Mouse (Mus musculus) embryonic facial prominence, embryonic 11.5 days (tissue): ENCODE data around the gene Antxr2. TPM values are rescaled to one million over a fixed set of nuclear protein-coding genes. Genes with fewer than 3 reads are reported as not detected.
A peak's percentile ranks its signal among the peaks of the same experiment; 100 is the strongest.

ENCODE experiments used
- ATAC-seq: fragments of 200-750 bp; cut with Nextera tagmentation; replicated peaks from 2 replicates; pipeline ENCODE4 v1.8.0; 2017; ENCODE audit warnings: low read depth; ENCODE audit not compliant: insufficient number of reproducible peaks, low FRiP score, low TSS enrichment
- DNase-seq: peaks from one replicate; pipeline ENCODE4 v3.0.0-alpha.2; 2015; ENCODE audit warnings: low spot score
- H3K27ac ChIP-seq: fragments of 300-500 bp; sonication (generic); replicated peaks from 2 replicates; pipeline ENCODE4 v1.5.1; 2014; ENCODE audit warnings: mild to moderate bottlenecking, low read depth, low read length, control low read depth
- H3K27me3 ChIP-seq: fragments of 300-500 bp; sonication (generic); 2 replicates; pipeline ENCODE4 v1.6.1; 2014; ENCODE audit warnings: mild to moderate bottlenecking, low read length, moderate library complexity, mixed read lengths; ENCODE audit not compliant: control insufficient read depth, insufficient read depth
- H3K36me3 ChIP-seq: fragments of 300-500 bp; sonication (generic); replicated peaks from 2 replicates; pipeline ENCODE4 v1.6.1; 2014; ENCODE audit warnings: low read depth, mild to moderate bottlenecking, low read length, moderate library complexity, mixed read lengths; ENCODE audit not compliant: control insufficient read depth, insufficient read depth
- H3K4me1 ChIP-seq: fragments of 300-500 bp; sonication (generic); 2 replicates; pipeline ENCODE4 v1.6.1; 2014; ENCODE audit warnings: low read length, mixed read lengths; ENCODE audit not compliant: control insufficient read depth, insufficient read depth
- H3K4me2 ChIP-seq: fragments of 300-500 bp; sonication (generic); 2 replicates; pipeline ENCODE4 v1.6.1; 2014; ENCODE audit warnings: low read depth, mild to moderate bottlenecking, control low read depth, low read length, moderate library complexity
- H3K4me3 ChIP-seq: fragments of 300-500 bp; sonication (generic); 2 replicates; pipeline ENCODE4 v1.5.1; 2014; ENCODE audit warnings: low read depth, low read length, control low read depth
- H3K9ac ChIP-seq: fragments of 300-500 bp; sonication (generic); replicated peaks from 2 replicates; pipeline ENCODE4 v1.6.1; 2014; ENCODE audit warnings: mild to moderate bottlenecking, control low read depth, low read length
- H3K9me3 ChIP-seq: fragments of 300-500 bp; sonication (generic); replicated peaks from 2 replicates; pipeline ENCODE4 v1.6.1; 2016; ENCODE audit warnings: mild to moderate bottlenecking, low read length, inconsistent platforms, mixed read lengths; ENCODE audit not compliant: control insufficient read depth
- WGBS: fragments of 180-500 bp; shearing (Covaris S2); extraction: QIAGEN DNeasy Blood & Tissue Kit; methylation state at CpG from one replicate; pipeline ENCODE4 v1.1.7; 2014; 5-methylcytosine and 5-hydroxymethylcytosine counted together
- polyA plus RNA-seq: library from polyadenylated mRNA; unstranded; fragments of >200 nt; fragmentation: Nextera tagmentation; extraction: Ambion mirVana; gene quantifications from 2 replicates; pipeline ENCODE4 v1.2.1, GENCODE M21; 2014

Gene Antxr2
- polyA plus RNA-seq, 1 experiment from 2014 or later, result 20.4 TPM

DNA sequence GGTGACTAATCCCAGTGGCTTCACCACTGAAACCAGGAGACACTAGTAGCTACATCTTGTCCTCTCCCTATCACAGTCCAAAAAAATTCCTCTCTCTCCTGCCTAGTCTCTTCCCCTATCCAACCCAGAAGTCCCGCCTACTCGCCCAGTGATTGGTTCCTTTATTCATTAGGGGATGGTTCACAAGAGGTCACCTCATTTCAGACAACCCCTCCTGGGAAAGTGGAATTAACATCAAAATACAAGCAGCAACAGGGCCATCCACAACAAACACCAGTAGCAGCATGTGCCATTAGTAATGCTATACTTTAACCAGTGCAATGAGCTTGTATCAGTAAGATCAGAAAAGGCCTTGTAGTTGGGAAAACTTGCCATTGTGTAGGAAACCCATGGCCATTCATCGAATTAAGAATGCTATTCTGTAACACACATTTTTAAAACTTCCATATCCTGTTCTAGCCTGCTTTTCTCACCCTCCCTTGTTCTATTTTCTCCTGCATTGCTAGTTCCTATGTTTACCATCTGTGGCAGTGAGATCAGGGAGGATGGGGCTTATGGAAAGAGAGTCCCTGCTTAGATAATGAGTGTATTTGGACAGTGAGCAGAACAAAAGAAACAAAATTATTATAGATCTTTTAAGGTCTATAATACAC, 191.4 kb downstream of the Antxr2 start:
- Histone ChIP-seq H3K27ac (no peak overlapping the region), H3K4me3 (no peak overlapping the region), H3K9ac (no peak overlapping the region), H3K27me3 (no peaks in the 10 kb centered on the region), H3K4me2 (no peak overlapping the region), H3K4me1 (no peaks in the 10 kb centered on the region), H3K36me3 (no peaks in the 10 kb centered on the region), H3K9me3 (no peaks in the 10 kb centered on the region)
- DNase-seq, result no peak
- ATAC-seq, result no peak
- 67% methylated on average over 3 of the region's 3 CpGs for WGBS

DNA sequence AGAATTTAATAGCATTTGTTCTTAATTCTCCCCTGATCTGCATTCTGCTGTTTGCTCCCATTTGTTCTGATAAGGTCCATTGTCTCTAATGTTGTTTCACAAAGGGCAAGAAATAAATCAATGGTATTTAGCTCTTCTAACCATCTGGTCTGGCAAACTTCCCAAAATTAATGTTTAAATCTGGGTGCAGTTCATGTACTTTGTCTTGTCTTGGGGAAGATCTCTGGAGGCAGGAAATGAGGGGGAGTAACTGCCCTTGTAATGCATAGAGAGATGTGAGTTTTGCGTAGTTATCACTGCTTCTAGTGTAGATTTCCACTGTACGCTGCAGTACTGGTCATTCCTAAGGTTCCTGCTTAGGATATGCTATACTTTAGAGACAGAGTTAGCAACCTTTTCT, 193.5 kb downstream of the Antxr2 start:
- Histone ChIP-seq H3K4me2 (no peak overlapping the region), H3K9ac (no peak overlapping the region), H3K36me3 (no peaks in the 10 kb centered on the region), H3K4me1 (no peaks in the 10 kb centered on the region), H3K4me3 (no peak overlapping the region), H3K27me3 (no peaks in the 10 kb centered on the region), H3K27ac (no peak overlapping the region), H3K9me3 (no peaks in the 10 kb centered on the region)
- DNase-seq (no peak), ATAC-seq (no peak)
- 95% methylated on average over 2 of the region's 2 CpGs for WGBS

DNA sequence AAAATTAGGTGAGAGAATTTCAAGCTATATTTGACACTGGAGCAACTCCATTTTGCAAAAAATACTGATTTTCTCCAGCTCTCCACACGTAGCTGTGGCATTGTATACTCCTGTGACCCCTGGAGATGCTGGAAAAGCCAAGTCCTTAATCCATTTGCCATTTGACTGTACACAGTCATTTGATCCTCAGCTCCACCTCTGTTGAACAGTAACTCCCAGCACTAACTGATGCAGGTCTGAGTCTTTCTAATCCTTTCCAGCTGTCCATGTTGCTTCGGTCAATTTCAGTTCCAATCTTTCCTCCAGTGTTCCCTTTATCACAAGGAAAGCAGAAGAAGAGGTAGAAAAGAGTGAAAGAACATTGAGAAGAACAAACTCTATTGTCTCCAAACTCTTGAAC, 195.4 kb downstream of the Antxr2 start:
- WGBS, result 25% methylated on average over 2 of the region's 2 CpGs
- H3K4me3 ChIP-seq, result no peak overlapping the region

DNA sequence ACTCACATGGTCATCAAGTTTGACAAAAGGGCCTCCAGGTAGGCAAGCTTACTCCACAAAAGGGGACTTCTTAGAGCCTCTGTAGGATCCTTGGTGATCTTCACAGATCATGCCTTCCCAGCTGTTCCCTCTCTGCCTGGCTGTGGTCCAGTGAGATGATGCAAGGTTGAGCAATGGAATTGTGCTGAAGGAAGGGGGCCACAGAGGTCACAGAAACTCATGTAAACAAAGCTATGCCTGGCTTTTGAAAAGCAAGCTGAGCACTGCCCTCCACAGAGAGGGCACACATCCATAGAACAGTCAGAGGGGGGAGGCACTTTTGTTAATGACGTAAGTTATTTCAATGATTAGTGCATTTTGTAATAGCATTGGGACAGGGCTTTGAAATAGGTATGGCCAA, 196.1 kb downstream of the Antxr2 start:
- H3K27me3 ChIP-seq, result no peaks in the 10 kb centered on the region
- H3K36me3 ChIP-seq, result no peaks in the 10 kb centered on the region
- no peaks in the 10 kb centered on the region for H3K9me3 ChIP-seq
- WGBS, result 43% methylated on average over 1 of the region's 1 CpGs
- no peak overlapping the region for H3K4me2 ChIP-seq
- no peak overlapping the region for H3K9ac ChIP-seq
- no peak overlapping the region for H3K4me3 ChIP-seq
- no peaks in the 10 kb centered on the region for H3K4me1 ChIP-seq
- H3K27ac ChIP-seq, result no peak overlapping the region
- ATAC-seq (no peak), DNase-seq (no peak)

More for the DNA sequence above, 195.4 kb downstream of the Antxr2 start:
- DNase-seq, result peak; percentile 68
- Histone ChIP-seq H3K9ac (no peak overlapping the region), H3K4me1 (no peaks in the 10 kb centered on the region), H3K9me3 (no peaks in the 10 kb centered on the region), H3K36me3 (no peaks in the 10 kb centered on the region), H3K27ac (no peak overlapping the region), H3K4me2 (no peak overlapping the region), H3K27me3 (no peaks in the 10 kb centered on the region)
- ATAC-seq, result no peak

Other genes starting within 250 kb of the Antxr2 start
- 0.22 and 0.45 TPM in 2 replicates for gene Prdm8, start 136.2 kb upstream of the Antxr2 start, polyA plus RNA-seq
- 1.0 and 2.2 TPM in 2 replicates for gene Fgf5, start 223.1 kb upstream of the Antxr2 start, polyA plus RNA-seq